Mouse (Mus musculus) G1E (cell line): ENCODE results near the gene Defb22. TPM values are rescaled to one million over a fixed set of nuclear protein-coding genes. Genes with fewer than 3 reads are reported as not detected.

Experiments used
- ATAC-seq: 2 replicates; pipeline ENCODE4 v1.8.0; 2016; ENCODE audit warnings: mild to moderate bottlenecking; ENCODE audit not compliant: insufficient number of reproducible peaks, poor library complexity, low FRiP score, severe bottlenecking; ENCODE audit errors: extremely low read depth
- DNase-seq: peaks from one replicate; pipeline ENCODE4 v3.0.0; 2012; ENCODE audit warnings: low spot score
- H3K27me3 ChIP-seq: 2 replicates; pipeline ENCODE4 v1.6.1; 2012; ENCODE audit warnings: mild to moderate bottlenecking, low read length, inconsistent platforms; ENCODE audit not compliant: insufficient read depth
- H3K36me3 ChIP-seq: replicated peaks from 2 replicates; pipeline ENCODE3; 2012; ENCODE audit warnings: mild to moderate bottlenecking, inconsistent platforms
- H3K4me1 ChIP-seq: 2 replicates; pipeline ENCODE4 v1.6.1; 2012; ENCODE audit warnings: low read depth, low read length, inconsistent platforms, mixed read lengths; ENCODE audit not compliant: insufficient read depth
- H3K4me3 ChIP-seq: 2 replicates; pipeline ENCODE4 v1.5.1; 2012; ENCODE audit warnings: low read depth, mild to moderate bottlenecking, inconsistent platforms, low read length, moderate library complexity, mixed read lengths
- H3K9me3 ChIP-seq: replicated peaks from 2 replicates; pipeline ENCODE4 v1.6.1; 2012; ENCODE audit warnings: inconsistent platforms
- CTCF ChIP-seq: IDR thresholded peaks from 2 replicates; pipeline ENCODE4 v1.5.1; 2012; ENCODE audit warnings: low read depth, low read length, inconsistent platforms, mixed read lengths
- GATA1 ChIP-seq: IDR thresholded peaks from 2 replicates; pipeline ENCODE4 v1.6.1; 2012; ENCODE audit warnings: borderline replicate concordance, low read length, inconsistent platforms, mixed read lengths
- GATA2 ChIP-seq: IDR thresholded peaks from 2 replicates; pipeline ENCODE4 v1.6.1; 2012; ENCODE audit warnings: low read depth, low read length, inconsistent platforms, borderline replicate concordance
- POLR2AphosphoS5 ChIP-seq: IDR thresholded peaks from 2 replicates; pipeline ENCODE4 v1.6.1; 2012; ENCODE audit warnings: low read depth, low read length, inconsistent platforms; ENCODE audit not compliant: insufficient replicate concordance
- TAL1 ChIP-seq: conservative IDR thresholded peaks from 2 replicates; pipeline ENCODE4 v1.6.1; 2012; ENCODE audit warnings: low read depth, low read length, inconsistent platforms, mixed read lengths
- polyA plus RNA-seq: library from polyadenylated mRNA; stranded (reverse); fragments of >175 nt; gene quantifications from 2 replicates; pipeline ENCODE4 v1.2.3, GENCODE M21; 2012
- total RNA-seq, 2 experiments: library from RNA; stranded (forward) in 1 of 2; stranded (reverse) in 1 of 2; fragments of 200-1000 nt in 1 of 2; fragments of >200 nt in 1 of 2; fragmentation: Nextera tagmentation in 1 of 2; gene quantifications; 2 replicates each; pipeline ENCODE4 v1.2.3; 2014 to 2017

The Defb22 gene
- total and polyA plus RNA-seq, 3 experiments: not detected

DNA sequence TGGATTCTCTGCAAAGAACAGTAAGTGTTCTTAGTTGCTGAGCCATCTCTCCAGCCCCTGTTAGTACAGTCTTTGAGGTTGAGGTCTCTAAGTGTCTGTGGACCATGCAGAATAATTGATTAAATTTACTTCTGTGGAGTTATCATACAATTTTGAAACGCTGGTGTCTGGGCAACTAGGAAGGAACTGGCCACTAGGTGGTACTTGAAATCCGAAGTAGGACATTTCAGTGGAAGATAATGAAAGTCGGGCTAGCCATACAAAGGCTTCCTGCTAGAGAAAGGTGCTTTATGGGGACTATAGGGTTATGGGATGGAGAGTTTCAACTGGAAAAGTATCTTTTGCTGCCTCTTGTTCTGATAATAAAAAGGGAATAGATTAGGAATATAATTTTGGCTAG lies 17.5 kb downstream of the Defb22 start:
- no peak for ATAC-seq
- H3K36me3 ChIP-seq: no peaks in the 10 kb centered on the region

DNA sequence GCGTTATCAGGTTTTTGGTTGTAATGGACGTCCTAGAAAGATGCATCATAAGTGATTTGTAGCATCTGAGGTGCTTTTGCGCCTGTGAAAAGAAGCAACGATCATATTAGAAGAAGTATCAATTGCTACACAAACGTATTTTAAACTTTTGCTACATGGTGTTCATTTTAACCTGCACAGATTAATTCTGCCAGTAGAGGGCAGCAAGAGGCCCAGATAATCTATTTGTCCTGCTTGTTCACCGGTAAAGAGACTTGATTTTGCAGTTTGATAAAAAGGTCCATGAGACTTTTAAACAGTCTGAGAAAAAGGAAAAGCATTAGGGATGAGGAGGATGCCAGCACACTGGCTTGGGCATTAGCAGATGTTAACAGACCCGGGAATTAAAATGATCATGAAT lies 19.0 kb downstream of the Defb22 start:
- ATAC-seq (no peak), DNase-seq (no peak)
- H3K36me3 ChIP-seq: no peaks in the 10 kb centered on the region
- H3K27me3 ChIP-seq: peaks cover 13% of the 10 kb centered on the region
- H3K4me3 ChIP-seq: no peak overlapping the region
- no peak for TF ChIP-seq GATA1
- peak; percentile 44; the same call in 1 of the 2 replicates for TF ChIP-seq CTCF
- no peak for TF ChIP-seq TAL1
- H3K9me3 ChIP-seq: no peaks in the 10 kb centered on the region
- no peaks in the 10 kb centered on the region for H3K4me1 ChIP-seq

More for the DNA sequence above, 17.5 kb downstream of the Defb22 start:
- Histone ChIP-seq H3K27me3 (peaks cover 13% of the 10 kb centered on the region), H3K4me1 (no peaks in the 10 kb centered on the region), H3K9me3 (no peaks in the 10 kb centered on the region), H3K4me3 (no peak overlapping the region)
- DNase-seq: no peak
- TF ChIP-seq CTCF: no peak
- TF ChIP-seq GATA1: no peak

DNA sequence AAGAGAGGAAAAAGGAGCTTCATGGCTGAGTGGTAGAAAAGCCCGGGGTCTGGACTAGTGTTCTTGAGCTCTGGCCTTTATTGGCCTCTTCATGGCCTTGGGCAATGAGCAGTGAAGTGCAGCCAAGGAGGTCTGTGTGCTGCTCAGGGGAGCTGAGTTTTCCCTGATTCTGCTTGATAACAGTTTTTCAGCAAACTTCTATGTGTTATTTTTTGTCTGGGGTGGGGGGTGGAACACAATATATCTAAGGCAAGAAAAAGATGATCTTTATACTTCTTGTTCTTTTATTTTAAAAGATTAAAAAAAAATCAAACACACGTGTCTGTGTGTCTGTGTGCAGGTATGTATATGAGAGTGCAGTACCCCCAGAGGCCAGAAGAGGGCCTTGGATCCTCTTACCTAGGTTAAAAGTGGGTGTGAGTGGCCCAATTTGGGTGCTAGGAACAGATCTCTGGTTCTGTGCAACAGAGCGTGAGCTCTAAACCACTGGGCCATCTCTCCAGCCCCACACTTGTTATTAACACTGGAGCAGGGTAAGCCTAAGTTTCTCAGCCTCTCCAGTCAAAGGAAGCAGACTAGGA lies 25.3 kb downstream of the Defb22 start, which contains the start of gene Defb23:
TSS of gene Defb23 (minus strand) at position 51 of the 581 bp plus-strand sequence.
- Histone ChIP-seq H3K4me1 (no peaks in the 10 kb centered on the region), H3K9me3 (no peaks in the 10 kb centered on the region), H3K27me3 (peaks cover 7% of the 10 kb centered on the region; the same call in 1 of the 2 replicates), H3K36me3 (no peaks in the 10 kb centered on the region), H3K4me3 (no peak within 1 kb of the TSS)
- DNase-seq (no peak), ATAC-seq (no peak)
- TF ChIP-seq GATA1: no peak
- TF ChIP-seq TAL1: no peak
- TF ChIP-seq CTCF: no peak

DNA sequence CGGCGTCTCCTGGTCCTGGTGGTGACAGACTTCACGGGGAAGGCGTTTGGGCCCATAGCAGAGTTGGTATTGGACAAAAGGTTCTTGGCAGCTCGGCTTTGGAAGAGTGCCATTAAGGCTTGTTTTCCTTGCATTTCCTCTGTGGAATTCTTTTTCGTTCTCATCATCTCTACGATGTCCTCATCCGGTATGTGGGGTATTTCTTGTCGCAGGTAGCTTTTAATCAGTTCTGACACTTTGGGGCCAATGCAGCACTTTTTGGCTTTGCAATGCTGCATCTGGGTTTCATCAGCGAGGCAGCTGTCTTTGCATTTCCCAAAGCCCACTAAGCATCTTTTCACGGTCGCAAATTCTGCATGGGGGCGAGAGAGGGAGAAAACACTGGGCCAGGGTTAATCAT lies 30.7 kb downstream of the Defb22 start:
- Histone ChIP-seq H3K4me3 (no peak overlapping the region), H3K36me3 (no peaks in the 10 kb centered on the region), H3K9me3 (no peaks in the 10 kb centered on the region), H3K27me3 (peaks cover 20% of the 10 kb centered on the region), H3K4me1 (no peaks in the 10 kb centered on the region)
- DNase-seq (no peak), ATAC-seq (no peak)
- TF ChIP-seq CTCF (no peak), TAL1 (no peak), GATA2 (no peak), GATA1 (no peak), POLR2AphosphoS5 (no peak)

DNA sequence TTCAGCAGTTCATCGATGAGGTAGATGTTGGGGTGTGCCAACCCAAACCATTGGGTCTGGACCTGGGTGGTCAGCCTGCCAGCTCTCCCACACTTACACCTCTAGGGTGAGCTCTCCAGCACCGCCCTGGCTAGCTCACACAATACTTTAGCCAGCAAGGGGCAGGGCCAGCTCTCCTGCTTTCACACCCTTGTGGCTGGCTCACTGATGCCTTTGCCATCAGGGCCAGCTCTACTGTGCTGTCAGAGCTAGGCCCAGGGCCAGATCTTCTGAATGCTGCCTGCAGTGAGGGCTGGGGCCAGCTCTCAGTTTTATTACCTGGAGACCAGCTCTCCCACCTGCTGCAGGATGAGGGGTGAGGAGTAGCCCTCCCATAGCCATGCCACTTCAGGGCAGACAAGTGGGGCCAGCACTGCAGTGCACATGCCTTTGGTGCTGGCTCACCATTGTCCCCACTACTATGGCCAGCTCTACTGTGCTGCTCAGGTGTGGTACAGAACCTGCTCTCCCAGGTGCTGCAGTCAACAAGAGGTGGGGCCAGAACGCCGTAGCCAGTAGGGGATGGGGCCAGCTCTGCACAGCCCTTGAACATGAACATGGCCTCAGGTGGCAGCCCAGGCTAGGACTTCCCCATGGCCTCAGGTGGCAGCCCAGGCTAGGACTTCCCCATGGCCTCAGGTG lies 37.7 kb downstream of the Defb22 start:
- Histone ChIP-seq H3K36me3 (no peaks in the 10 kb centered on the region), H3K4me3 (no peak overlapping the region), H3K27me3 (peaks cover 10% of the 10 kb centered on the region), H3K4me1 (peaks cover 7% of the 10 kb centered on the region), H3K9me3 (no peaks in the 10 kb centered on the region)
- TF ChIP-seq GATA2 (no peak), GATA1 (no peak), TAL1 (no peak), POLR2AphosphoS5 (no peak), CTCF (no peak)
- DNase-seq (no peak), ATAC-seq (no peak)

DNA sequence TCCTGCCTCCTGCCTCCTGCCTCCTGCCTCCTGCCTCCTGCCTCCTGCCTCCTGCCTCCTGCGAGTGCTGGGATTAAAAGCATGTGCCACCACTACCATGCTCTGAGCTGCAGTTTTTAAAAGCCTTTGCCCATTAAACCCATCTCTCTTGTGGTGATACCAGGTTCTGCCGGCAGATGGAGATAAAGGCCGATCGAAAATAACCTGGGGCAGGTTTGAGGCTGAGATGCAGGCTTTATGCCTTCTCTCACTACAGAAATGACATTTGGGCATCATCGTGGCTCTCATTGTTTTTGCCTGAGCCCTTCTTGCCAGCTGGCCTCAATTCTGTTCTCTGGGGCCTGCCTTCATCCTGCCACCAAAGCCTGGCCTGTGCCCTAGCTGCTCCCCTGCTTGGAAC lies 39.7 kb downstream of the Defb22 start:
- no peak overlapping the region for H3K4me3 ChIP-seq
- H3K9me3 ChIP-seq: no peaks in the 10 kb centered on the region
- peaks cover 24% of the 10 kb centered on the region for H3K4me1 ChIP-seq
- H3K27me3 ChIP-seq: peaks cover 7% of the 10 kb centered on the region
- no peaks in the 10 kb centered on the region for H3K36me3 ChIP-seq
- no peak for ATAC-seq
- no peak for TF ChIP-seq GATA2
- no peak for TF ChIP-seq CTCF
- no peak for TF ChIP-seq GATA1
- no peak for TF ChIP-seq TAL1
- DNase-seq: peak; percentile 36
